ENCODE assay signal across 8 mouse cellular contexts in the genomic region with DNA sequence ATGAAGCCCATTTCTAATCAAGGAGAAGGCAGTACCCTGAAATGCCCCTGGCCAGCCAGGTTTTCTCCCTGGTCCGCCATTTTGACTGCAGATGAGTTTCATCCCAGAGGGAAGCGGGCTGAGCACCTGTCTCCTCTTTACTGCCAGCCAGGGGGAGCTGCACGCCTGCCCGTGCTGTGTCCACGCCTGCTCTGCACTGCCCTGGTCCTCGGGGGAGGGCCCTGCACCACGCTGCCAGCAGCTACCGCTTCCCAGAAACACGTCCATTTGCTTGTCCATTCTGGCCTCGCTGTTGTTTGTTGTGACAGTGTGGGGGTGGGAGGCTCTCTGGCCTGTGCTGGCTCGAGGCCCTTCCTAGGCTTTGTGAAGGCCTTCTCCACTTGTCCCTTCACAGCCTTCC. TPM values are rescaled to one million over a fixed set of nuclear protein-coding genes. Genes with fewer than 3 reads are reported as not detected.
DNase-seq lines count a peak whose midpoint lies in the region; ATAC-seq and TF ChIP-seq lines count a peak whose summit lies in the region.

No protein-coding gene starts in this region.

- 75% methylated on average over 11 of the region's 11 CpGs for WGBS in liver, embryonic 14.5 days (ENCODE audit: insufficient replicate concordance)

- peak; percentile 57 for TF ChIP-seq CTCF in liver, embryonic 14.5 days (IDR thresholded peaks at IDR 0.05; ENCODE audit: low read depth)

- no peak overlapping the region for H3K4me3 ChIP-seq in liver, embryonic 14.5 days (ENCODE audit: insufficient read depth in 1 of 2, low read depth in 2 of 2, low read length in 2 of 2)

- peaks cover 2% of the 10 kb centered on the region; the same call in 1 of the 2 replicates for H3K36me3 ChIP-seq in liver, embryonic 14.5 days (replicated peaks; ENCODE audit: control insufficient read depth, insufficient read depth, low read depth)

- DNase-seq in adrenal gland, postnatal 10 days, result peak; percentile 36
- DNase-seq in adrenal gland, adult 18-20 months (ENCODE audit: low spot score in 2 of 2), result no peak
- DNase-seq in left cerebral cortex, postnatal 4 days, result peak; percentile 65
- no peak for DNase-seq in left cerebral cortex, postnatal 36 days (ENCODE audit: low spot score in 2 of 2)
- DNase-seq in cerebellum, postnatal 10 days, result peak; percentile 72 to 78
- no peak for DNase-seq in liver, embryonic 14.5 days (ENCODE audit: low read depth in 3 of 3, low spot score in 3 of 3)
- DNase-seq in layer of hippocampus, adult 8-10 months (ENCODE audit: low spot score in 2 of 2), result no peak

- no peak overlapping the region for H3K9ac ChIP-seq in liver, embryonic 14.5 days (replicated peaks)

- peak; percentile 25; the same call in 1 of the 2 replicates for ATAC-seq in liver, embryonic 14.5 days (ENCODE audit: insufficient read depth)
- ATAC-seq in erythroblast, adult 5-6 weeks (replicated peaks; ENCODE audit: low FRiP score, poor library complexity, severe bottlenecking), result no peak

- no peak overlapping the region for H3K27ac ChIP-seq in liver, embryonic 14.5 days

- TF ChIP-seq EP300 in liver, embryonic 14.5 days (IDR thresholded peaks at IDR 0.05; ENCODE audit: low read depth), result no peak

- H3K4me1 ChIP-seq in liver, embryonic 14.5 days (replicated peaks; ENCODE audit: control insufficient read depth in 2 of 2, insufficient read depth in 2 of 2, low read length in 1 of 2), result no peaks in the 10 kb centered on the region

- no peaks in the 10 kb centered on the region for H3K27me3 ChIP-seq in liver, embryonic 14.5 days (ENCODE audit: control insufficient read depth, insufficient read depth, low read length)

- no peak overlapping the region for H3K4me2 ChIP-seq in liver, embryonic 14.5 days (ENCODE audit: low read depth)

- intact Hi-C loops in left cerebral cortex, postnatal 4 days (cut with DNase I), result no loop called here
- intact Hi-C loops in left cerebral cortex, postnatal 36 days (cut with DNase I), result loop anchor here (5.0 kb wide), 1 partner anchor 42 kb away; no protein-coding TSS in a partner anchor

- H3K9me3 ChIP-seq in liver, embryonic 14.5 days (ENCODE audit: control insufficient read depth, low read length), result no peaks in the 10 kb centered on the region

RNA-seq across cellular contexts. Expression of gene Ppif, which starts 33.3 kb away (rescaled TPM):
- 10 to 100 TPM; 47.9 to 66.6 TPM for total RNA-seq in adrenal gland, postnatal 10 days (2021)
- 10 to 100 TPM; 21.3 to 32.1 TPM for total RNA-seq in adrenal gland, adult 18-20 months (2021)
- 10 to 100 TPM; 19.9 to 20.8 TPM for total RNA-seq in left cerebral cortex, postnatal 4 days (2021)
- total RNA-seq in left cerebral cortex, postnatal 36 days (2021), result 10 to 100 TPM; 21.2 to 25.0 TPM
- polyA plus RNA-seq in liver, embryonic 14.5 days (2012; rRNA removed), result 42.5 and 44.2 TPM in 2 replicates
- polyA plus RNA-seq in liver, embryonic 14.5 days (2014; fragmentation: Nextera tagmentation; extraction: Ambion mirVana), result 28.8 and 35.7 TPM in 2 replicates
- 11.7 and 16.5 TPM in 2 replicates for total RNA-seq in erythroblast, adult 5-6 weeks (2015; ENCODE audit: low replicate concordance)
- 2.6 and 4.7 TPM in 2 replicates for total RNA-seq in erythroblast, adult 5-6 weeks (2017; ENCODE audit: low replicate concordance)
- total RNA-seq in layer of hippocampus, adult 8-10 months (2022), result 10 to 100 TPM; 25.5 to 30.6 (median 27.9) TPM

Comparison
In these comparisons a context has a peak if more than half of its experiments do, and no peak if none do; other contexts are left out.
1. DNase-seq: peak in adrenal gland, postnatal 10 days (single experiment), left cerebral cortex, postnatal 4 days (single experiment) and cerebellum, postnatal 10 days (2 of 2); none in adrenal gland, adult 18-20 months (0 of 2), left cerebral cortex, postnatal 36 days (0 of 2), liver, embryonic 14.5 days (0 of 3) and layer of hippocampus, adult 8-10 months (0 of 2).